Mouse (Mus musculus): ENCODE data around the gene Hook2. TPM values are rescaled to one million over a fixed set of nuclear protein-coding genes. Genes with fewer than 3 reads are reported as not detected.

Hook2 gene
- total and polyA plus RNA-seq, 2 experiments from 2014 or later, result 1.9 to 3.5 TPM

GRCm38 (mm10) chr8:85026670-85027515 lies 36.5 kb downstream of the Hook2 start, which contains the start of gene Trir:
TSS of gene Trir (plus strand) at chr8:85026823.
- Histone ChIP-seq H3K27ac (ENCODE audit: low read depth) (peak within 1 kb of the TSS; percentile 82), H3K9me3 (replicated peaks; ENCODE audit: control insufficient read depth, low read length) (no peaks in the 10 kb centered on the region), H3K4me2 (ENCODE audit: low read depth, low read length) (peak within 1 kb of the TSS; percentile 91), H3K27me3 (ENCODE audit: control insufficient read depth, insufficient read depth, low read length) (no peaks in the 10 kb centered on the region), H3K36me3 (replicated peaks; ENCODE audit: control insufficient read depth, insufficient read depth, low read length) (peaks cover 41% of the 10 kb centered on the region), H3K4me1 (ENCODE audit: control insufficient read depth, insufficient read depth) (peaks cover 31% of the 10 kb centered on the region), H3K4me3 (ENCODE audit: low read depth, low read length) (peak within 1 kb of the TSS; percentile 97), H3K9ac (replicated peaks; ENCODE audit: low read depth, low read length) (peak within 1 kb of the TSS; percentile 98)
- ATAC-seq (ENCODE audit: insufficient read depth, low read depth), result peak; percentile 85
- under 1% methylated on average over 74 of the region's 75 CpGs for WGBS
- DNase-seq (ENCODE audit: low spot score), result peak; percentile 98
- no peak for TF ChIP-seq CTCF (IDR thresholded peaks at IDR 0.05; ENCODE audit: low read depth)
- peak; percentile 46; the same call in 1 of the 2 replicates for TF ChIP-seq EP300 (IDR thresholded peaks at IDR 0.05; ENCODE audit: low read depth)

DNA sequence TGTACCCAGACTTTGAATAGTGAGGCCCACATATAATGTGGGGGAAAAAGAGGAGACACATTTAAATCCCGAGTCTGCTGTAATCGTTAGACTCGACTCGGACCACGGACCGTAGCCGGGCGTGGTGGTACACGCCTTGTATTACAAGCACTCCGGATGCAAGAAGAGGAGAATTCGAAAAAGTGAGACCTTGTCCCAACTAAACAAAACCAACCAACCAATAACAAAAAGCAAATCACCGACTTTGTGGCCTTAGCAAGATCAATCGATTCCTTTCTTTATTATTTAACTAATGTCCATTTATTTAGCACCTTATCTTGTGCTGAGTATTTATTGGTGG lies 37.1 kb downstream of the Hook2 start:
- Histone ChIP-seq H3K9me3 (replicated peaks; ENCODE audit: control insufficient read depth, low read length) (no peaks in the 10 kb centered on the region), H3K36me3 (replicated peaks; ENCODE audit: control insufficient read depth, insufficient read depth, low read length) (peaks cover 41% of the 10 kb centered on the region), H3K4me3 (ENCODE audit: low read depth, low read length) (peak overlapping the region; percentile 97), H3K27ac (ENCODE audit: low read depth) (peak overlapping the region; percentile 82), H3K9ac (replicated peaks; ENCODE audit: low read depth, low read length) (peak overlapping the region; percentile 98), H3K4me1 (ENCODE audit: control insufficient read depth, insufficient read depth) (peaks cover 31% of the 10 kb centered on the region), H3K27me3 (ENCODE audit: control insufficient read depth, insufficient read depth, low read length) (no peaks in the 10 kb centered on the region), H3K4me2 (ENCODE audit: low read depth, low read length) (peak overlapping the region; percentile 91)
- TF ChIP-seq CTCF (IDR thresholded peaks at IDR 0.05; ENCODE audit: low read depth) (no peak), EP300 (IDR thresholded peaks at IDR 0.05; ENCODE audit: low read depth) (no peak)
- ATAC-seq (ENCODE audit: insufficient read depth, low read depth) (no peak), DNase-seq (ENCODE audit: low spot score) (peak; percentile 15)
- 1% methylated on average over 13 of the region's 13 CpGs for WGBS

DNA sequence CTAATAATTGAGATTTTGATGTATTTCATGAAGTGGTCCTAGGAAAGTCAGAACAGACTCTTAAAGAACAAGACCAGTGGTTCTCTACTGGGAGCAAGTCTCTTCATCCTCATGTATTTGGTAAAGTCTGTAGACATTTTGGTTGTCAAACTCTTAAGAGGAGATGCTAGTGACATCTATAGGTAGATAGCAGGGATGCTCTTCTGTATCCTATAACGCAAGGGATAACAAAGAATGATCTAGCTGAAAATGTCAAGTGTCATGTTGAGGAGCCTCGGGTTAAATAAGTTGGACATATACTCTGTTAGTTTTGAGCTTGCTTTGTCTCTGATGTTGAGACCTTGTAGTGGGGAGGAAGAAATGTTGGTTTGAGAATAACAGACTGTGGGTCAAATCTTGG lies 37.5 kb downstream of the Hook2 start:
- H3K36me3 ChIP-seq (replicated peaks; ENCODE audit: control insufficient read depth, insufficient read depth, low read length), result peaks cover 43% of the 10 kb centered on the region
- H3K27me3 ChIP-seq (ENCODE audit: control insufficient read depth, insufficient read depth, low read length), result no peaks in the 10 kb centered on the region
- DNase-seq (ENCODE audit: low spot score) (no peak), ATAC-seq (ENCODE audit: insufficient read depth, low read depth) (no peak)
- H3K9ac ChIP-seq (replicated peaks; ENCODE audit: low read depth, low read length), result peak overlapping the region; percentile 98
- TF ChIP-seq EP300 (IDR thresholded peaks at IDR 0.05; ENCODE audit: low read depth) (no peak), CTCF (IDR thresholded peaks at IDR 0.05; ENCODE audit: low read depth) (no peak)
- no peaks in the 10 kb centered on the region for H3K9me3 ChIP-seq (replicated peaks; ENCODE audit: control insufficient read depth, low read length)
- H3K4me3 ChIP-seq (ENCODE audit: low read depth, low read length), result peak overlapping the region; percentile 97
- peaks cover 31% of the 10 kb centered on the region for H3K4me1 ChIP-seq (ENCODE audit: control insufficient read depth, insufficient read depth)
- WGBS, result 12% methylated on average over 2 of the region's 2 CpGs
- peak overlapping the region; percentile 91 for H3K4me2 ChIP-seq (ENCODE audit: low read depth, low read length)
- no peak overlapping the region for H3K27ac ChIP-seq (ENCODE audit: low read depth)

GRCm38 (mm10) chr8:85029271-85029670 lies 38.9 kb downstream of the Hook2 start:
- DNase-seq (ENCODE audit: low spot score) (no peak), ATAC-seq (ENCODE audit: insufficient read depth, low read depth) (no peak)
- Histone ChIP-seq H3K9ac (replicated peaks; ENCODE audit: low read depth, low read length) (no peak overlapping the region), H3K27me3 (ENCODE audit: control insufficient read depth, insufficient read depth, low read length) (no peaks in the 10 kb centered on the region), H3K4me3 (ENCODE audit: low read depth, low read length) (no peak overlapping the region), H3K36me3 (replicated peaks; ENCODE audit: control insufficient read depth, insufficient read depth, low read length) (peaks cover 32% of the 10 kb centered on the region), H3K27ac (ENCODE audit: low read depth) (no peak overlapping the region), H3K4me1 (ENCODE audit: control insufficient read depth, insufficient read depth) (peaks cover 28% of the 10 kb centered on the region), H3K9me3 (replicated peaks; ENCODE audit: control insufficient read depth, low read length) (no peaks in the 10 kb centered on the region), H3K4me2 (ENCODE audit: low read depth, low read length) (no peak overlapping the region)
- 87% methylated on average over 14 of the region's 14 CpGs for WGBS
- TF ChIP-seq CTCF (IDR thresholded peaks at IDR 0.05; ENCODE audit: low read depth) (no peak), EP300 (IDR thresholded peaks at IDR 0.05; ENCODE audit: low read depth) (no peak)

DNA sequence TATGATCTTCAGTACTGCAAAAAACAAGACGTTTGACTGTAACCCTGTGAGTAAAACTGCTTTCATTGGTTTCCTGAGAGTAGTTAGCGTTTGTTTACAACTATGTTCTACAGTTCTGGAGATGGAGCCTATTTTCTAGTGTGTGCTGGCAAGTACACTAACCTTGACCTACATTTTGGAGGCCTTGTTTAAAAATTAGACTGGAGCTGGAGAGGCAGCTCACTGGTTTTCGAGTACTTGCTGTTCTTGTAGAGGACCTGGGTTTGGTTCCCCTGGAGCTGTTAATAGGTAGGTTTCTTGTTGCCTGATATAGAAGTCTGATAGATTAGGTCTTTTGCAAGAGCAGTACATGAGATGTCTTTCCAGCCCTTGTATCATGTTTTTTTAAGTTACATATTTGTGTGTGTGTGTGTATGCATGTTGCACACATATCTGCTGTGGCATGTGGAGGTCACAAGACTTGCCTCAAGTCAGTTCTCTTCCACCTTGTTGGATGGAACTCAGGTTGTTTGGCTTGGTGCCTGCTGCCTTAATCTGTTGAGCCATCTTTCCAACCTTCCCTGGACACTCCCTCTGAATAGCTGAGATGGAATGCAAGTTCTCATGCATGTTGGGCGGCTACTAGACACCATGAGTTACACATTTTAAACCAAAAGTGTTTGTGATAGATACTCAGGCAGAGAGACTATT lies 42.4 kb downstream of the Hook2 start:
- no peak overlapping the region for H3K9ac ChIP-seq (replicated peaks; ENCODE audit: low read depth, low read length)
- peaks cover 32% of the 10 kb centered on the region for H3K36me3 ChIP-seq (replicated peaks; ENCODE audit: control insufficient read depth, insufficient read depth, low read length)
- H3K9me3 ChIP-seq (replicated peaks; ENCODE audit: control insufficient read depth, low read length), result no peaks in the 10 kb centered on the region
- no peak for TF ChIP-seq CTCF (IDR thresholded peaks at IDR 0.05; ENCODE audit: low read depth)
- TF ChIP-seq EP300 (IDR thresholded peaks at IDR 0.05; ENCODE audit: low read depth), result no peak
- ATAC-seq (ENCODE audit: insufficient read depth, low read depth) (no peak), DNase-seq (ENCODE audit: low spot score) (no peak)
- H3K4me2 ChIP-seq (ENCODE audit: low read depth, low read length), result no peak overlapping the region
- 80% methylated on average over 4 of the region's 4 CpGs for WGBS
- H3K4me1 ChIP-seq (ENCODE audit: control insufficient read depth, insufficient read depth), result peaks cover 18% of the 10 kb centered on the region
- H3K27ac ChIP-seq (ENCODE audit: low read depth), result no peak overlapping the region
- H3K27me3 ChIP-seq (ENCODE audit: control insufficient read depth, insufficient read depth, low read length), result no peaks in the 10 kb centered on the region
- H3K4me3 ChIP-seq (ENCODE audit: low read depth, low read length), result no peak overlapping the region

Data from heart, postnatal 0 days (tissue).